Mouse (Mus musculus): Measurements from ENCODE around the gene Rbp4.

Rbp4 gene

DNA sequence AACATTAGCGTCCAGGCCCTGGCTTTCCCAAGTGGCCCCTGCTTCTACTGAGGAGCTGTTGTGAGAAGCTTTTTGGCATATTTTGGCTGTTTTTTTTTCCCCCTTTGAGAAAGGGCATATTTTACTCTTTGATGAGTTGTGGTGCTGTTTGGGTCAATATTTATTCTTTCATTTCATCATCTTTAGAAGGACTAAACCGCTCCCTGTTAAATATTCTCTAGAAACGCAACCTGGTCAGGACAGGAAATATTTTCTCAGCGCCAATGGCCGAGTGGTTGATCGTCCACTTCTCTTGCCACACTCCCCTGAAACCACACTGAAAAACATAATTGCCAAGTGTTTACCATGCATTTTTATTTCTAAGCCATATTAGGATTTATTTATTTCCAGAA, at the start of gene Rbp4:
Gene Rbp4 (minus strand): TSS at position 63 of the 392 bp plus-strand sequence.
- DNase-seq, result no peak

DNA sequence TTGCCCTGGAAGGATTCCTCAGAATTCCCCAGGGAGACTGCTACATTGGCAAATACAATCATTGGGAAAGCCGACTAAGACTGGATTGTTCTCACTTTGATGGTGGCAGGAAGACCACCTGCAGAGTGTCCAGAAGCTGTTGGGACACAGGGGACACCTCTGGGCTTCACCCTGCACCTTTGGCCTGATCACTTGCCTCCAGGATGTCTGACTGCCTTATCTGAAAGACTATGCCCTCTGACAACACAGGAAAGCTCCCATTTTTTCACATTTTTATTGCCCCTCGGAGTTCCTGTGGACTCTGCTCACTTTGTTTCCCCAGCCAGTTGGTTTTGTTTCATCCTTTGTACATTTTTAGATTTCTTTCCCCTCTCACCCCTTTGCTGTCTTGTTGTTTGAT, 39.6 kb upstream of the Rbp4 start:
- no peak for DNase-seq

DNA sequence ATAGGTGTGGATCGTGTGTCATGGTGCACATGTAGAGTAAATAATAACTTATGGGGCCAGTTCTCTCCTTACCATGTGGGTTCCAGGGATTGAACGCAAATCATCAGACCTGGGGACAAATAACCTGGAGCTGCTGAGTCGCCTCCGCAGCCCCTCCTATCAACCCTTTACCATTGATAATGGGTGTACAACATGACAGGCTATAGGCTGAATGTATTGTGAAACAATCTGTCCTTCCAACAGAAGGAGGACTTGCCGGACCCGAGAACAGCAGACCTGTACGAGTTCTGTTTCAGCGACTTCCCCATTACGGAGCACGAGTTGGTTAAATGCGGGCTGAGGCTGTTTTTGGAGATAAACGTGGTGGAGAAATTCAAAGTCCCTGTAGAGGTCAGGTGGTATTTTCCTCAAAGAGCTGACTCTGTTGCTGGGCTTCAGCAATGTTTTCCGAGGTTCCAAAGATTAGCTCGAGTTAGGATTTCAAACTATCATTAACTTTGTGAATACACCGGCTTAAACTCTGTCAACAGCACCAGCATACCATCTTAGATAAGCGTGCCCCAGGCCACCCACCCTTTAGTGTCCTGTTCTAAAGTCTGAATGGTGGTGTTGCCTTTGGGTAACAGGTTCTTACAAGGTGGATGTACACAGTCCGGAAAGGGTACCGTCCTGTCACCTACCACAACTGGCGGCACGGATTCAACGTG, 36.7 kb upstream of the Rbp4 start:
- no peak for DNase-seq

- DNase-seq, result no peak
These were observed 31.2 kb upstream of the Rbp4 start for GRCm38 (mm10) chr19:38156243-38156642.

DNA sequence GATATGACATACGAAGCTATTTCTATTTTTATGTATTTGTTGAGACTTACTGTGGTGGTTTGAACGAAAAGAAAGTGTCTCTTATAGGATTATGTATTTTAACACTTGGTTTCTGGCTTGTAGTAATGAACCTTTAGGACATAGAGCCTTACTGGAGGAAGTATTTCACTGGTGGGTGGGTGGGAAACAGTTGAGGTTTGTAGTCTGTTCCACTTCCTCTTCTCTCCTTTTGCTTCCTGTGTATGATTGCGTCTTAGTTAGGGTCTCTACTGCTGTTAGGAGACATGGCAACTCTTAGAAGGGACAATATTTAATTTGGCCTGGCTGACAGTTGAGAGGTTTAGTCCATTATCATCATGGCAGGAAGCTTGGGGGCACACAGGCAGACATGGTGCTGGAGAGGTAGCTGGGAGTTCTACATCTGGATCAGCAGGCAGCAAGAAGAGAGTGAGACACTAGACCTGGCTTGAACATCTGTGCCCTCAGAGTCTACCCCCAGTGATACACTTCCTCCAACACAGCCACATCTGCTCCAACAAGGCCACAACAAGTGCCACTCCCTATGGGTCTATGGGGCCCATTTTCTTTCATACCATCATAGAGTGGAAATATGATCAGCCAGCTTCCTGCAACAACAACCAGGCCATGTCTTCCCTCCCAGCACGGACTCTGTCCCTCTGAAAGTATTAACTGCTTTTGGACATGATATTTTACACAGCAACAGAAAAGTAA, 18.6 kb upstream of the Rbp4 start:
- peak in 1 of 2 experiments; percentile 5 for DNase-seq

DNA sequence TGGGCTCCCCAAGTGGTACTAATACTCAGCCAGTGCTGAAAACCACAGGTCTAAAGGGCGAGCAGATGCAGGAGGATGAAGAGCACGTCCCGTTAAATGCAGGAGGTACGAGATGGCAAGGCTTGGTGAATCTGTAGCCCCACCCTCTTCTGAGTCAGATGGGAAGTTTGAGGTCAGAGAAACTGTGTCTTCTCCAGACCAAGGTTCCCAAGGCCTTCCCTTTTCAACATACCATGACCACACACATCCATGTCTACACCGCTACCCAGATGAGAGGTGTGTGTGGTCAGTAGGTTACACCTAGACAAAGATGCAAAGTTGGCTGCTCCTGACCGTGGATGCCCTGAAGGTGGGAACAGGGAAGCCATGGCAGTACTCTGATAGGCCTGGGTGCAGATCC, 9.7 kb upstream of the Rbp4 start:
- no peak for DNase-seq

- no peak for DNase-seq
These were observed 8.9 kb upstream of the Rbp4 start for GRCm38 (mm10) chr19:38133986-38134385.

DNA sequence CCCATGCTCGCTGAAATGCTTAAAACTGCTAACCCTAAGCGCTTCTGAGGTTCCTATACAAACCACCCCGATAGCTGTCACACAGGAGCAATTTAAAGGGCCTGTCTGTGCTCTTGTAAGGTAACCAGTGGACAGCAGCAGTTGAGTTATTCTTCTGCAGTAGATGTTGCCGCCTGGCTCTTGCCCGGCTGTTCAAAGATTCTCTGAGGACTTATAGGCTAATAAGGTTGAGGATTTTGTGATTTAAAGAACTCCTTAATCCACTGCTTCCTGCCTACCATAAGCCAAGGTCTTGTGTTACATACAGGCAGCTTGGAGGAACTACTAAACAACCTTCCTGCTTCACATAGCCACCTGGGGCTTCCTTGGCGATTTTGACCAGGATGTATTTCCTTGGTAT, 7.4 kb upstream of the Rbp4 start, which contains the start of gene Pde6c:
Gene Pde6c (plus strand): TSS at position 301 of the 400 bp plus-strand sequence.
- no peak for DNase-seq

DNA sequence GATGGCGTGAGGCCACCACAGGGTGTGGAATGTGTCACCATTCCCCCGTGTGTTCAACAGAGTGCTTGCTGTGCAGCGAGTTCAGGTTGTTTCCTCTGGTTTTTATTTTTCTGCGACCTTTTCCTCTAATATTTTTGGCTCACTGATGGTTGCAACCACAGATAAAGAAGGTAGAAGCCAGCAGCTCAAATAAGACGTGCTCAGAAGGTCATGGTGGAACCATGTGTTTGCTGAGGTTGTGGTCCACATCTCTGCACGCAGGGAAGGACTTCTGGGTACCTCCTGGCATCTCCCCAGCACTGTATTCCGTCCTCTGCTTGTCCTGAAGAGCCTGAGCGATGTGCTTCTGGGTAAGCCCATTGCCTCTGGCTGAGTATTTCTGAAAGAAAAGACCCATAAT, 1.6 kb upstream of the Rbp4 start:
- no peak for DNase-seq

DNA sequence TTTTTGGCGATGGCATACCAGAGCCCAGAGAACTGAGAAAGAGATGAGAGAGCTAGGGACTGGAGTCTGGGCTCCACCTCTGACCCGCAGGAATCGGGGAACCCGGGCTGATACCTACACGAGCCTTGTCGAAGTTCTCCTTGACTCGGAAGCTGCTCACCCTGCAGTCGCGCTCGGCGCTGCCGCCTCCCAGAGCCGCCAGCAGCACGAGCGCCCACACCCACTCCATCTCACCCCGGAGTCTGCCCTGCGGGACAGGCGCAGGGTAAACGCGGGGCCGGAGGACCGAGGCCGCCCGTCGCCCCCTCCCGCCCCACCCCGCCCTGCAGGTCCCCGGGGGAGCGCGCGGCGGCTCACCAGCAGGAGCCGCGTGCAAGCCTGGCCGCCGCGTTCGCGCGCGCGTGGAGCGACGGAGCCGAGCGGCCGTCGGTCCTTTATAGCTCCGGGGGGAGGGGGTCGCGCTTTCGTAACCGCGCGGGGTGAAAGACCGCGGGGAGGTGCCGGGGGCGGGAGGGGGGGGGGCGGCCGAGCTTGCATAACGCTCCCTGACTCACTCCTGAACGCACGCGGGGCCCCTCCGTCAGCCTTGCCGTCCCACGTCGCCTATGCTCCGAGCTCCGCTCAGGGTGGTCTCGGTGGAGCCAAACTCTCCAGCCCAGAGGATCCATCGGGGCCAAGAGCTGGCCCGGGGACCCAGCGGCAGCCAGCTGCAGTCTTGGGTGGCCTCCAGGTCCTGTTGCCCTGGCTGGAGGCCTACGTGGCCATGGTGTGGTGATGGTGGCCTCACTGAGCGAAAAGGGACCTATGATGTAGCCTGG, 471 bp downstream of the Rbp4 start:
- no peak for DNase-seq

GRCm38 (mm10) chr19:38123921-38124320, 1.2 kb downstream of the Rbp4 start:
- no peak for DNase-seq

DNA sequence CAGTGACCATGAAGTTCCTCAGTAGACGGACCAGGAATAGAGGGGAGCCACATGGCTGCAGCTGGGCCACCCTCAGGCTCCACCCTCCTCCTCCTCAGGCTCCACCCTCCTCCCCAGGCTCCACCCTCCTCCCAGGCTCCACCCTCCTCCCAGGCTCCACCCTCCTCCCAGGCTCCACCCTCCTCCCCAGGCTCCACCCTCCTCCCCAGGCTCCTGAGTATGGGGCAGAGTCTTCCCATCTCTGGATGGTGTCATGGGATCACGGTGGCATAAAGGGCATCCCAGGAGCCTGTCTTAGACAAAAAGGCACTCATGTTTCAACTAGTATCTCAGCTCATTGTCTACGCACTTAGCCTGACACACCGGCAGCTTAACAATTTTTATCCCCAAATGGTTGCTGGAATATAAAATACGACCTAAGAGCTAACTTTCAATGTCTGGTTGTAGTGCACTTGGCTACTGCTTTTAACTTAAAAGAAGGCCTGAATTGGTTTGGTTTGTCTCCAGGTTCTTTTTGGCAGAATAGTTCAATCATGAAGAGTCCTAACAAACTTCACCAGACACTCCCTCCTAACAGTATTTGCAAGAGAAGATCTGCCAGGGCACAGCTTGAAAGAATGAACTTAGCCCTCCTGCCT, 4.8 kb downstream of the Rbp4 start:
- no peak for DNase-seq

- no peak for DNase-seq
These were observed 10.1 kb downstream of the Rbp4 start for GRCm38 (mm10) chr19:38114834-38115491.

DNA sequence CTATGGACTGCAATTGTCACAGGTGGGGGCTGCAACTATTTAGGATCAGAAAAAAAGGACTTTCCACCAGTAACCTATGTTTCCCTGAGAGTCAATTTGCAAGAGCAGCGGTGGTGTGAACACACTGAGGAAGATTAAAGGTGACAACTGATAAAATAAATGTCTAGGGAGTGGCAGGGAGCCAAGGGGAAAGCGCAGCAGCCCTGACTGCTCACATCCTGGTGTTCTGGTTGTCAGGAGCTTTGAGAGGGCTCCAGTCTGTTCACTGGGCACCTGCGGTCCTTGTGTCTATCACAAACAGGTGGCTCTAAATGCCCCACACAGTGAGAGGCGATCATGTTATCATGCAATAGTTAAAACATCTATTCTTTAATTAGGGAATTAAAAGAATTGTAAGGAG, 12.5 kb downstream of the Rbp4 start:
- no peak for DNase-seq

DNA sequence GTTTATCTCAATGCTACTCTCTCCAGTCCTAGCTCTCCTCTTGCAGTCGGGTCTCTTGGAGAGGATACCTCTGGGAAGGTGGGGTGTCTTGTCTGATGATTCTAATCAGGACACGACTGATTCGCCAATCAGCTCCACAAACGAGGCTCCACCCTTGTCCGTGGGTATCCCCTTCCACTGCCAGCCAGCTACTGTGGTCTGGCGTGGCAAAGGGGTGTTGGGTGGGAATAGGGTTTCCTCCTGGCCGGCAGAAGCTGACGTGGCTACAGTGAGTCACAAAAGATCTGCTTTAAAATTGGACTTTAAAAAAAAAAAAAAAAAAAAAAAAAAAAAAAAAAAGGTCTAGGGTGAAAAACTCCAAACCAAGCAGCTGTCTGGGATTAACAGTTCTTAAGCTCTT, 14.0 kb downstream of the Rbp4 start:
- no peak for DNase-seq

DNA sequence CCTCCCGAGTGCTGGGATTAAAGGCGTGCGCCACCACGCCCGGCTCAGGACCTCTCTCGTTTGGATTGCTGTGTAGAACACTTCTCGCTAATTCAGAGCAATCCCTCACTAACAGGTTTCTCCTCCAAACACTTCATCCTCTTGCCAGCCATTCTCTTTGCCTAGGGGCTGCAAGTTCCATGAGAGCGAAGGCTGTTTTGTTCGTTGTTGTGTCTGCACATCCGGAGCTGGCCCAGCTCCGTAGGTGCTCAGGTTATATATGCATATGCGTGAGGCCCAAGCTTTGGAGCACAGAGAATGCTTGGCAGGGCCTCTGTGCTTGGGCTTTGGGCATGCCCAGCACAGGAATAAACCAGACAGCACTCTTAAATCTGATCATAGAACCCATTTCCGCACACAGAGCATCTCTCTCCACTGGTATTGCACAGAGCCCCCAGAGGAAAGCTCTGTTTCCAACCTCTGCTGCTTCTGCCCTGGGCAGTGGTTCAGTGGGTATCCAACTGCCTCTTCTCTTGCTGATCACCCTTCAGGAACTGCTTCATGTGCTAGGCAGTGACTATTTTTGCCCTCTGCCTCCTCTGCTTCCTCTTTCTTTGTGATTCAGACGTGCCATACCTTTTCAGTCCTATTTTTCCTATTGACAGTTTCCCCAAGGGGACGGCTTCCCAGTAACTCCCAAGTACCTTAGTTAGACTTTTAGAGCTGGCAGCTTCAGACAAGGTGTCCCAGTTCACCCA, 15.4 kb downstream of the Rbp4 start:
- DNase-seq, result no peak

DNA sequence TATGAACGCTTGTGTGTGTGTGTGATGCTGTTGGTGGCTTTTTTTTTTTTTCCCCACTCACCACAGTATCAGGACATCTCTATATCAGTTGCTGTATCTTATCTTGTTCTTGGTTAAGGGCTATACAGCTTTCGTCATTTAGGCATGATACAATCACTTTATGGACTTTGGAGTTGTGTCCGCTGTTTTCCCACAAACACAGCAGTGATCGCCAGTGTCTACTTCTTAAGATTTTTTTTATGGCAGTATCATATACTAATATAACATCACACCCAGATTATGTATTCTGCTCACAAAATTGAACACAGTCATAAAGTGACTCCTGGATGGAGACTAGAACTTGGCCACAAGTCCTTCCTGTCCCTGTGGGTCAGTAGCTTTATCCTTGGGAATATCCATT, 17.2 kb downstream of the Rbp4 start:
- no peak for DNase-seq

GRCm38 (mm10) chr19:38096858-38097758, 28.0 kb downstream of the Rbp4 start, which contains the start of gene Ffar4:
Gene Ffar4, plus strand, starts transcription at chr19:38097071.
- no peak for DNase-seq

DNA sequence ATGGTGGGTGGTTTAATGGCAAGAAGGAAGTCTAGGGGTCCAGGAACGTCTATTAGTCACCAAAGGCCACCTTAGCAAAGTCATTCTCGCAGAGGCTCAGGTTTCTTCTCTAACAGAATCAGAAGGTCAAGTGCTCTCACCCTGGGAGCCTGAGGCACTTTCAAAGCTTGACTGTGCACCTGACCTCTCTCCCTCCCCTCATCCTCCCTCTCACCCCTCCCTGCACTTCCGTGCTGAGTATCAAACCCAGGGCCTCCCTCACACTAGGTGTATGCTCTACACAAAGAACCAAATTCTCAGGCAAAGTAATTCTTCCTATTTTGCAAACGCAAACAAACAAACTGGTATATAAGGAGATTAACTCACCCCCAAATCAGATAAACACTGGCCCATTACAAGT, 28.9 kb downstream of the Rbp4 start:
- DNase-seq, result no peak

DNA sequence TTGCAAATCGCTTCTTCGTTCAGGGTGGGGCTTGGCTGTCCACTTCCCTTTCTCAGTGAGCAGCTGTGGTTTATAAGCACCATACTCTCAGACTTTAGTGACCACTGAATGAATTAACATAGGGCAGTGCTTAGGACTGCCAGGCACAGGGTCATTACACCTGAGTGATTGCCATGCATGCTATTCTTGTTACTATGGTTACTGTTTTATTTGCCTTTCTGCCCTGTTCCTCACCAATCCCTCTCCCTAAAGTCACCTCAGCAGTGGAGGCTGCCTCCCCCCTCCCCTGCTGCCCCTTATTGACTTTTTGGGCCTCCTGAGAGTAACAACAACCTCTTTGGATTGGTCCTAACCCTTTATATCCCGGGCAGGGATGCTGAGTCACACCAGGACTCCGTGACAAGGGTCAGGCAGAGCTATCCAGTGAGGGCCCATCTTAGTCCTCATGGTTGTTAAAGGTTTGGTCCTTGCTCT, 33.5 kb downstream of the Rbp4 start:
- DNase-seq, result no peak

DNA sequence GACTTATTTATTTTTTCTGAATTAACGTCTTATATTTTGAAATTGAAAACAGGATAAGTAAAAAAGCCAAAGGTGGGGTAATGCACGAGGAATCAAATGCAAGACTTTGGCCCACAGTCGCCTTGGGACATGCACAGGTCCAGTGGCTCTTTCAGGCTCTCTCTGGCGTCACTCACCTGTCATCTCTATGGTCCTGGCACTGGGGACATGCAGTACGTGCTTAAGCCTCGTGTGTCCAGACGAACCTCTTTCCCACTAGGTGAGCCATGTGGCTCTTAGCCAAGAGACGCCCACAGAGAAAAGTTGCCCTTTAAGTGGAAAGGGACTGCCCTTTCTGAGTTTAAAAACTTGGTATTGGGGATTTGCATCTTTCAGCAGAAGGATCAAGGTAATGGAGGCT, 35.7 kb downstream of the Rbp4 start:
- DNase-seq, result no peak
